Mouse (Mus musculus) heart, embryonic 14.5 days (tissue): ENCODE measurements around the gene Rai14. TPM values are rescaled to one million over a fixed set of nuclear protein-coding genes. Genes with fewer than 3 reads are reported as not detected.

Experiments used
- ATAC-seq: fragments of 200-750 bp; cut with Nextera tagmentation; 2 replicates; pipeline ENCODE4 v1.8.0; 2017; ENCODE audit warnings: low read depth, moderate TSS enrichment; ENCODE audit not compliant: insufficient number of reproducible peaks, insufficient read depth, low FRiP score
- H3K27ac ChIP-seq, 2 experiments: fragments of 200-500 bp in 1 of 2; fragments of 300-500 bp in 1 of 2; sonication (generic) in 1 of 2; replicated peaks in 1 of 2; 2 replicates each; pipeline ENCODE4 v1.5.1; 2012 to 2014; ENCODE audit warnings: low read depth in 2 of 2, low read length in 2 of 2, control low read depth in 1 of 2, mild to moderate bottlenecking in 1 of 2, mixed read lengths in 1 of 2; ENCODE audit not compliant: control insufficient read depth in 1 of 2, insufficient read depth in 1 of 2
- H3K27me3 ChIP-seq: fragments of 300-500 bp; sonication (generic); 2 replicates; pipeline ENCODE4 v1.6.1; 2014; ENCODE audit warnings: mild to moderate bottlenecking, low read length, control low read depth; ENCODE audit not compliant: control insufficient read depth, insufficient read depth
- H3K36me3 ChIP-seq: fragments of 300-500 bp; sonication (generic); 2 replicates; pipeline ENCODE4 v1.6.1; 2014; ENCODE audit warnings: mild to moderate bottlenecking, control low read depth, low read length, mixed read lengths; ENCODE audit not compliant: control insufficient read depth, insufficient read depth
- H3K4me1 ChIP-seq, 2 experiments: fragments of 200-500 bp in 1 of 2; fragments of 300-500 bp in 1 of 2; sonication (generic) in 1 of 2; 2 replicates each; pipeline ENCODE4 v1.6.1; 2012 to 2014; ENCODE audit warnings: low read length in 2 of 2, control low read depth in 1 of 2, mixed read lengths in 1 of 2; ENCODE audit not compliant: control insufficient read depth in 2 of 2, insufficient read depth in 2 of 2
- H3K4me2 ChIP-seq: fragments of 300-500 bp; sonication (generic); 2 replicates; pipeline ENCODE4 v1.6.1; 2014; ENCODE audit warnings: mild to moderate bottlenecking, low read length
- H3K4me3 ChIP-seq, 2 experiments: fragments of 200-500 bp in 1 of 2; fragments of 300-500 bp in 1 of 2; sonication (generic) in 1 of 2; 2 replicates each; pipeline ENCODE4 v1.5.1; 2012 to 2014; ENCODE audit warnings: low read length in 2 of 2, mild to moderate bottlenecking in 2 of 2, control low read depth in 1 of 2, low read depth in 1 of 2, moderate library complexity in 1 of 2; ENCODE audit not compliant: control insufficient read depth in 1 of 2, insufficient read depth in 1 of 2
- H3K9ac ChIP-seq: fragments of 300-500 bp; sonication (generic); 2 replicates; pipeline ENCODE4 v1.6.1; 2014; ENCODE audit warnings: mild to moderate bottlenecking, low read length
- H3K9me3 ChIP-seq: fragments of 300-500 bp; sonication (generic); 2 replicates; pipeline ENCODE4 v1.6.1; 2016; ENCODE audit warnings: low read length, control low read depth; ENCODE audit not compliant: control insufficient read depth
- WGBS: fragments of 180-500 bp; shearing (Covaris S2); extraction: QIAGEN DNeasy Blood & Tissue Kit; methylation state at CpG from one replicate; pipeline ENCODE4 v1.1.7; 2014; 5-methylcytosine and 5-hydroxymethylcytosine counted together
- polyA plus RNA-seq: library from polyadenylated mRNA; unstranded; fragments of >200 nt; fragmentation: Nextera tagmentation; extraction: Ambion mirVana; gene quantifications from 2 replicates; pipeline ENCODE4 v1.2.1, GENCODE M21; 2014

Rai14 gene
- polyA plus RNA-seq, 1 experiment from 2014 or later: 12.9 TPM

GRCm38 (mm10) chr15:10735948-10736347 is 21.5 kb upstream of the Rai14 start:
- Histone ChIP-seq H3K4me2 (no peak overlapping the region), H3K9ac (no peak overlapping the region), H3K4me1 (peaks cover 2 to 9% of the 10 kb centered on the region in 2 experiments; a peak in 2 of 4 replicates), H3K4me3 (no peak overlapping the region), H3K27me3 (peaks cover 15% of the 10 kb centered on the region; the same call in 1 of the 2 replicates), H3K36me3 (no peaks in the 10 kb centered on the region), H3K9me3 (no peaks in the 10 kb centered on the region), H3K27ac (no peak overlapping the region)
- WGBS: 80% methylated on average over 4 of the region's 4 CpGs
- ATAC-seq: no peak

GRCm38 (mm10) chr15:10735216-10735615 is 20.8 kb upstream of the Rai14 start:
- H3K4me3 ChIP-seq: no peak overlapping the region
- H3K27me3 ChIP-seq: peaks cover 15% of the 10 kb centered on the region; the same call in 1 of the 2 replicates
- ATAC-seq: no peak
- peaks cover 2 to 9% of the 10 kb centered on the region in 2 experiments; a peak in 2 of 4 replicates for H3K4me1 ChIP-seq
- WGBS: 62% methylated on average over 8 of the region's 8 CpGs
- no peak overlapping the region for H3K27ac ChIP-seq
- no peak overlapping the region for H3K9ac ChIP-seq
- no peaks in the 10 kb centered on the region for H3K9me3 ChIP-seq
- H3K36me3 ChIP-seq: no peaks in the 10 kb centered on the region
- no peak overlapping the region for H3K4me2 ChIP-seq

- no peak overlapping the region for H3K27ac ChIP-seq
These were observed 17.0 kb upstream of the Rai14 start for GRCm38 (mm10) chr15:10731398-10731797.

GRCm38 (mm10) chr15:10726272-10726671 is 11.8 kb upstream of the Rai14 start:
- ATAC-seq: no peak
- 81% methylated on average over 3 of the region's 3 CpGs for WGBS

More at GRCm38 (mm10) chr15:10731398-10731797, 17.0 kb upstream of the Rai14 start:
- Histone ChIP-seq H3K27me3 (peaks cover 14% of the 10 kb centered on the region; the same call in 1 of the 2 replicates), H3K4me3 (no peak overlapping the region), H3K9ac (no peak overlapping the region), H3K4me1 (0 out of 4 replicates have a peak, but pooled peaks cover 0 to 4% of the 10 kb centered on the region in 2 experiments), H3K9me3 (no peaks in the 10 kb centered on the region), H3K4me2 (no peak overlapping the region), H3K36me3 (no peaks in the 10 kb centered on the region)
- WGBS: 74% methylated on average over 3 of the region's 3 CpGs
- ATAC-seq: no peak

GRCm38 (mm10) chr15:10724857-10725256 is 10.4 kb upstream of the Rai14 start:
- no peaks in the 10 kb centered on the region for H3K9me3 ChIP-seq
- H3K4me3 ChIP-seq: no peak overlapping the region
- no peak overlapping the region for H3K9ac ChIP-seq
- peaks cover 6 to 14% of the 10 kb centered on the region in 2 experiments for H3K4me1 ChIP-seq
- ATAC-seq: no peak
- H3K27me3 ChIP-seq: peaks cover 8% of the 10 kb centered on the region; the same call in 1 of the 2 replicates
- no peaks in the 10 kb centered on the region for H3K36me3 ChIP-seq
- WGBS: 79% methylated on average over 3 of the region's 3 CpGs
- H3K4me2 ChIP-seq: no peak overlapping the region
- no peak overlapping the region for H3K27ac ChIP-seq

More at GRCm38 (mm10) chr15:10726272-10726671, 11.8 kb upstream of the Rai14 start:
- Histone ChIP-seq H3K4me3 (no peak overlapping the region), H3K36me3 (no peaks in the 10 kb centered on the region), H3K4me2 (no peak overlapping the region), H3K9ac (no peak overlapping the region), H3K4me1 (peaks cover 6 to 14% of the 10 kb centered on the region in 2 experiments), H3K9me3 (no peaks in the 10 kb centered on the region), H3K27me3 (peaks cover 9% of the 10 kb centered on the region; the same call in 1 of the 2 replicates), H3K27ac (no peak overlapping the region)

DNA sequence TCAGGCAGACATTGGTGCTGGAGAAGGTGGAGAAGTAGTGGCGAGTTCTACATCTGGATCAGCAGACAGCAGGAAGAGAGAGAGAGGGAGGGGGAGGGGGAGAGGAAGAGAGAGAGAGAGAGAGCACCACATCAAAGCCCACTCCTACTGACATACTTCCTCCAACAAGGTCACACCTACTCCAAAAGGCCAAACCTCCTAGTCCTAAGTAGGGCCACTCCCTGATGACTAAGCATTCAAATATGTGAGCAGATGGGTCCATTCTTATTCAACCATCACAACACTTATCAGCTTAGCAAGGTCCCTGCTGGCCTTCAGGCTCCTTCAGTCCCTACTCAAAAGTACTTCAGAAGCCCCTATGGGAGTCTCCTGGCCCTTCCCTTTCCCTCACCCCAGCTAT is 9.1 kb upstream of the Rai14 start:
- 0 out of 2 replicates have a peak, but pooled peaks cover 3% of the 10 kb centered on the region for H3K27me3 ChIP-seq
- peaks cover 6 to 14% of the 10 kb centered on the region in 2 experiments for H3K4me1 ChIP-seq
- H3K4me2 ChIP-seq: no peak overlapping the region
- H3K9me3 ChIP-seq: no peaks in the 10 kb centered on the region
- H3K4me3 ChIP-seq: no peak overlapping the region
- no peak overlapping the region for H3K9ac ChIP-seq
- H3K27ac ChIP-seq: no peak overlapping the region
- WGBS: 27% methylated on average over 1 of the region's 1 CpGs
- H3K36me3 ChIP-seq: no peaks in the 10 kb centered on the region
- no peak for ATAC-seq

GRCm38 (mm10) chr15:10722629-10723339 is 8.4 kb upstream of the Rai14 start:
- 24% methylated on average over 12 of the region's 12 CpGs for WGBS
- peak overlapping the region; percentile 25; the same call in 1 of the 2 replicates for H3K4me2 ChIP-seq
- ATAC-seq: no peak
- no peak overlapping the region for H3K9ac ChIP-seq
- no peak overlapping the region for H3K4me3 ChIP-seq
- no peaks in the 10 kb centered on the region for H3K36me3 ChIP-seq
- no peak overlapping the region for H3K27ac ChIP-seq
- 0 out of 2 replicates have a peak, but pooled peaks cover 2% of the 10 kb centered on the region for H3K9me3 ChIP-seq
- peaks cover 6 to 14% of the 10 kb centered on the region in 2 experiments for H3K4me1 ChIP-seq
- H3K27me3 ChIP-seq: 0 out of 2 replicates have a peak, but pooled peaks cover 3% of the 10 kb centered on the region
